Mouse (Mus musculus) testis, adult 2 months (tissue): ENCODE measurements at regions not wholly inside any gene's neighbourhood (a gene's known extent, or its start where the extent isn't known, plus 50 kb on each side); places are given as distances from the start of the nearest gene placed in this dataset.

Experiments
- CTCF ChIP-seq: fragments of 200-500 bp; IDR thresholded peaks from 2 replicates; pipeline ENCODE4 v1.5.1; 2012; ENCODE audit warnings: low read depth, mild to moderate bottlenecking, inconsistent platforms, low read length, moderate library complexity; ENCODE audit not compliant: control insufficient read depth, insufficient read depth, insufficient replicate concordance
- POLR2A ChIP-seq: fragments of 200-500 bp; IDR thresholded peaks from 2 replicates; pipeline ENCODE4 v1.6.1; 2012; ENCODE audit warnings: low read depth, mild to moderate bottlenecking, inconsistent platforms, low read length, moderate library complexity; ENCODE audit not compliant: control insufficient read depth

DNA sequence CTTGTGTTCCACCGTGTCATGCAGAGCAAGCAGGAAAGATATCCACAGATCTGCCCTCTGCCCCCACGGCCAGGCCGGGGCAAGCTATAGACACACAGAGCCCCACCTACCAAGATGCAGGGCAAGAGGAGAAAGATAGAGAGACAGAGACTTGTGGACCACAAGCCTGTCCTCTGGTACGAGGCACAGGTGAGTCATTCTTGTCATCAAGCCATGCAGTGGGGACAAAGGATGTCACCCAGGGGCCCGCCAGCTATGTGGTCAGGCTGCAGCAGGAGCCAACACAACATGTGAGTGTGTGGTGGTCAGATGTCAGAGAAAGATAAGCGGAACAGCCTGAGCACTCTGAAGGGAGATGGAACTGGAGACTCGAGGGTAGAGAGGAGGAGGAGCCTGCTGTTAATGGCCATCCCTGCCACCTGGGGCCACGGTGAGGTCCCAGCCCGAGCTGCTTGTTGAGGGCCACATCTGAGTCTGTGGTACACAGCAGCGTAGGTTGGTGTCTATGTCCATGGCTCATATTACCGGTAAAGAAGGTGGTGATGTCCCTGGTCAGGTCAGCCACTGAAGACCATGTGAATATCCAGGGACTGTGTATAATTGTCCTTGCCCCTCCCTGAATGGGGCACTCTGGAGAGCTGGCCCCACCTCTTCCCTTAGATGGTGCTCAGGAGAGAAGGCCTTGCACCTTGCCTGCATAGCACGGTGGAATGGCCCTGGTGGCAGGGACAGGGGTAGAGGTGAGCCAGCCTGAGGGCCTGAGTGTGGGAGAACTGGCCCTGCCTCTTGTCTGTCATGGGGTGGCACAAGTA is 226.2 kb upstream of the Krr1 start:
- TF ChIP-seq POLR2A (no peak), CTCF (no peak)
